Mouse (Mus musculus) limb, embryonic 11.5 days (tissue): ENCODE measurements around the gene Brip1. TPM values are rescaled to one million over a fixed set of nuclear protein-coding genes. Genes with fewer than 3 reads are reported as not detected.

ENCODE experiments used
- ATAC-seq: fragments of 200-750 bp; cut with Nextera tagmentation; 2 replicates; pipeline ENCODE4 v1.8.0; 2017; ENCODE audit warnings: low read depth; ENCODE audit not compliant: insufficient number of reproducible peaks, low FRiP score, low TSS enrichment
- DNase-seq: peaks from one replicate; pipeline ENCODE4 v3.0.0-alpha.2; 2015; ENCODE audit warnings: low spot score
- H3K27ac ChIP-seq: fragments of 300-500 bp; sonication (generic); replicated peaks from 2 replicates; pipeline ENCODE4 v1.5.1; 2014; ENCODE audit warnings: low read depth, mild to moderate bottlenecking, low read length
- H3K27me3 ChIP-seq: fragments of 300-500 bp; sonication (generic); 2 replicates; pipeline ENCODE4 v1.6.1; 2014; ENCODE audit warnings: mild to moderate bottlenecking, low read length, mixed read lengths; ENCODE audit not compliant: control insufficient read depth, insufficient read depth
- H3K36me3 ChIP-seq: fragments of 300-500 bp; sonication (generic); 2 replicates; pipeline ENCODE4 v1.6.1; 2014; ENCODE audit warnings: mild to moderate bottlenecking, low read length, moderate library complexity, mixed read lengths; ENCODE audit not compliant: control insufficient read depth, insufficient read depth
- H3K4me1 ChIP-seq: fragments of 300-500 bp; sonication (generic); 2 replicates; pipeline ENCODE4 v1.6.1; 2014; ENCODE audit warnings: low read length, mixed read lengths; ENCODE audit not compliant: control insufficient read depth, insufficient read depth
- H3K4me2 ChIP-seq: fragments of 300-500 bp; sonication (generic); 2 replicates; pipeline ENCODE4 v1.6.1; 2014; ENCODE audit warnings: low read depth, mild to moderate bottlenecking, moderate library complexity; ENCODE audit not compliant: severe bottlenecking
- H3K4me3 ChIP-seq: fragments of 300-500 bp; sonication (generic); 2 replicates; pipeline ENCODE4 v1.5.1; 2014; ENCODE audit warnings: low read depth, low read length
- H3K9ac ChIP-seq: fragments of 300-500 bp; sonication (generic); 2 replicates; pipeline ENCODE4 v1.6.1; 2014; ENCODE audit warnings: mild to moderate bottlenecking, low read length
- H3K9me3 ChIP-seq: fragments of 300-500 bp; sonication (generic); 2 replicates; pipeline ENCODE4 v1.6.1; 2016; ENCODE audit warnings: low read length; ENCODE audit not compliant: control insufficient read depth
- WGBS: fragments of 180-500 bp; shearing (Covaris S2); extraction: QIAGEN DNeasy Blood & Tissue Kit; methylation state at CpG from one replicate; pipeline ENCODE4 v1.1.7; 2014; 5-methylcytosine and 5-hydroxymethylcytosine counted together
- polyA plus RNA-seq: library from polyadenylated mRNA; unstranded; fragments of >200 nt; fragmentation: Nextera tagmentation; extraction: Ambion mirVana; gene quantifications from 2 replicates; pipeline ENCODE4 v1.2.1, GENCODE M21; 2014

Brip1 gene
- polyA plus RNA-seq, 1 experiment from 2014 or later: 11.1 TPM

- DNase-seq: no peak
- Histone ChIP-seq H3K4me3 (no peak overlapping the region), H3K27ac (no peak overlapping the region), H3K9ac (no peak overlapping the region), H3K9me3 (no peaks in the 10 kb centered on the region), H3K4me2 (no peak overlapping the region), H3K36me3 (no peaks in the 10 kb centered on the region), H3K27me3 (no peaks in the 10 kb centered on the region), H3K4me1 (no peaks in the 10 kb centered on the region)
- 85% methylated on average over 2 of the region's 2 CpGs for whole genome bisulfite sequencing
- no peak for ATAC-seq
Measured at GRCm38 (mm10) chr11:86160251-86160650, 40.7 kb downstream of the Brip1 start.

GRCm38 (mm10) chr11:86158950-86159349 is 42.0 kb downstream of the Brip1 start:
- Histone ChIP-seq H3K9me3 (no peaks in the 10 kb centered on the region), H3K4me1 (no peaks in the 10 kb centered on the region), H3K36me3 (no peaks in the 10 kb centered on the region), H3K27me3 (no peaks in the 10 kb centered on the region), H3K4me2 (no peak overlapping the region), H3K9ac (no peak overlapping the region), H3K27ac (no peak overlapping the region), H3K4me3 (no peak overlapping the region)
- 73% methylated on average over 2 of the region's 2 CpGs for WGBS
- ATAC-seq (no peak), DNase-seq (no peak)

- DNase-seq: no peak
- Histone ChIP-seq H3K27ac (no peak overlapping the region), H3K4me1 (no peaks in the 10 kb centered on the region), H3K36me3 (no peaks in the 10 kb centered on the region), H3K9ac (no peak overlapping the region), H3K4me2 (no peak overlapping the region), H3K4me3 (no peak overlapping the region), H3K27me3 (no peaks in the 10 kb centered on the region), H3K9me3 (no peaks in the 10 kb centered on the region)
- WGBS: 86% methylated on average over 5 of the region's 5 CpGs
- ATAC-seq: no peak
Measured at GRCm38 (mm10) chr11:86155638-86156037, 45.4 kb downstream of the Brip1 start.

DNA sequence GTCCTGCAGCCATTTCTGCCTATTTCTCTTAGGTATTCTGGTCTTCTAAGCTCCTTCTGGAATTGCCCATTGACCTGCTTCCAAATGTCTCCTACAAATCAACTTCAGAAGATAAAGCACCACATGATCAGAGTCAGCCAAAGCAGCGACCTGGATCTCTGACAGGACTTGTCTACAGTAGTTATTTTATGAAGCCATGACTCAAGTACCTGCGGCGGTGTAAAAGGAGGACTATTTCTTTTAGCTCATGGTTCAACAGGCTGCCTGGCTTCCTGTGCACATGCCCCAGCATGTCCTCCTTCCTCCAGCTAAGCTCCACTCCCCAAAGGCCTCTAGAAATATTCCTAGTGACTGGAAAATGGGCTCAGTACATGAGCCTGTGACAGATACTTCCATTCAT is 69.7 kb downstream of the Brip1 start:
- no peak overlapping the region for H3K27ac ChIP-seq
- ATAC-seq: no peak

GRCm38 (mm10) chr11:86117078-86117869 is 83.7 kb downstream of the Brip1 start:
- WGBS: 87% methylated on average over 7 of the region's 7 CpGs
- H3K27ac ChIP-seq: no peak overlapping the region
- ATAC-seq: no peak
- no peak overlapping the region for H3K4me3 ChIP-seq
- H3K36me3 ChIP-seq: no peaks in the 10 kb centered on the region
- no peak for DNase-seq
- H3K9ac ChIP-seq: no peak overlapping the region
- no peak overlapping the region for H3K4me2 ChIP-seq
- H3K9me3 ChIP-seq: no peaks in the 10 kb centered on the region
- no peaks in the 10 kb centered on the region for H3K27me3 ChIP-seq
- H3K4me1 ChIP-seq: no peaks in the 10 kb centered on the region

More for the DNA sequence above, 69.7 kb downstream of the Brip1 start:
- Histone ChIP-seq H3K9me3 (no peaks in the 10 kb centered on the region), H3K27me3 (no peaks in the 10 kb centered on the region), H3K36me3 (no peaks in the 10 kb centered on the region), H3K4me2 (no peak overlapping the region), H3K9ac (no peak overlapping the region), H3K4me3 (no peak overlapping the region), H3K4me1 (no peaks in the 10 kb centered on the region)
- DNase-seq: no peak
- 82% methylated on average over 3 of the region's 3 CpGs for WGBS

GRCm38 (mm10) chr11:86115955-86116354 is 85.0 kb downstream of the Brip1 start:
- no peak overlapping the region for H3K4me2 ChIP-seq
- ATAC-seq: no peak
- whole genome bisulfite sequencing: 89% methylated on average over 1 of the region's 1 CpGs
- no peaks in the 10 kb centered on the region for H3K27me3 ChIP-seq
- no peaks in the 10 kb centered on the region for H3K4me1 ChIP-seq
- no peak overlapping the region for H3K27ac ChIP-seq
- no peak overlapping the region for H3K4me3 ChIP-seq
- DNase-seq: no peak
- no peaks in the 10 kb centered on the region for H3K36me3 ChIP-seq
- no peak overlapping the region for H3K9ac ChIP-seq
- H3K9me3 ChIP-seq: no peaks in the 10 kb centered on the region

DNA sequence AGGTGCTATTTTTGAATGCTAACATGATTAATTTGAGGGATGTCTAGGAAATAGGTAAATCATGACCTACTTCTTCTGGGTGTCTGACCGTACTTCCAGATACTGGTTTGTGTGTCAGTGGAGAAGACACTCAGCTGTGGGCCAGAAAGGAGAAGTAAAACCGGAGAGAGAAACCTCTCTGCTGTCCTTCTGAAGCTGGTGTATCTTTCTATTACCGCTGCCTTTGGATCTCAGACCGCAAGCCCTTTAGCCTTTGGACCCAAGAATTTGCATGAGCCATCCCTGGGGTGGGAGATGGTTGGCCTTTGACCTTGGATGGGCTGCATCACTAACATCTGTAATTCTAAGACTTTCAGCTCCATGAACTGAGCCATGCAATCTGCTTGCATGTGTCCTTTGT is 93.7 kb downstream of the Brip1 start:
- Histone ChIP-seq H3K27me3 (no peaks in the 10 kb centered on the region), H3K27ac (no peak overlapping the region), H3K9ac (no peak overlapping the region), H3K4me2 (no peak overlapping the region), H3K36me3 (no peaks in the 10 kb centered on the region), H3K9me3 (no peaks in the 10 kb centered on the region), H3K4me3 (no peak overlapping the region), H3K4me1 (no peaks in the 10 kb centered on the region)
- DNase-seq (no peak), ATAC-seq (no peak)
- WGBS: 90% methylated on average over 4 of the region's 4 CpGs

DNA sequence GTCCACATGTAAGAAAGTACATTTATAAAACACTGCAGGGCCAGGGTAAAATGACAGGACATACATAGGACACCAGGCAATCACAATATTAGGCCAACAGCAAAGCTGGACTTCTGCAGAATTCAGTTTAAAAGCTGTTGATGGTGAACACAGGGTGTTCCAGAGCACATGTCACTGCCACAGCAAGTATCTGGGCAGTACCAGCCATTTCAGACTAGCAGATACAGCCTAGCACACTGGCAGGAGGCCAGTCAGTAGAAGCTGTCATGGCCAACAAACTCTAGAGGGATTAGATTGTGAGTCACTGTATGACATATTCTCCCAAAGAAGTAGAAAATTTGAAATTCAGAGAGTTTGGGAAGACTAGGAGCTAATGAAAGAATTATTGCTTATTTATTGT is 94.4 kb downstream of the Brip1 start:
- no peaks in the 10 kb centered on the region for H3K27me3 ChIP-seq
- ATAC-seq: no peak

GRCm38 (mm10) chr11:86101191-86101590 is 99.8 kb downstream of the Brip1 start:
- no peak overlapping the region for H3K9ac ChIP-seq
- H3K9me3 ChIP-seq: no peaks in the 10 kb centered on the region; the same call in 1 of the 2 replicates
- DNase-seq (no peak), ATAC-seq (no peak)
- H3K27ac ChIP-seq: no peak overlapping the region
- H3K36me3 ChIP-seq: peaks cover 2% of the 10 kb centered on the region; the same call in 1 of the 2 replicates
- H3K4me1 ChIP-seq: no peaks in the 10 kb centered on the region
- WGBS: 78% methylated on average over 6 of the region's 6 CpGs
- no peak overlapping the region for H3K4me3 ChIP-seq
- no peak overlapping the region for H3K4me2 ChIP-seq
- H3K27me3 ChIP-seq: no peaks in the 10 kb centered on the region

More for the DNA sequence above, 94.4 kb downstream of the Brip1 start:
- Histone ChIP-seq H3K9ac (no peak overlapping the region), H3K4me1 (no peaks in the 10 kb centered on the region), H3K4me3 (no peak overlapping the region), H3K9me3 (no peaks in the 10 kb centered on the region), H3K27ac (no peak overlapping the region), H3K4me2 (no peak overlapping the region), H3K36me3 (no peaks in the 10 kb centered on the region)
- DNase-seq: no peak
